Mouse (Mus musculus) cerebellum, adult 2 months (tissue): ENCODE data around the gene Tdrd6. TPM values are rescaled to one million over a fixed set of nuclear protein-coding genes. Genes with fewer than 3 reads are reported as not detected.

ENCODE experiments used
- DNase-seq, 2 experiments: peaks; one replicate each; pipeline ENCODE4 v3.0.0; 2021
- H3K27ac ChIP-seq: fragments of 200-500 bp; 2 replicates; pipeline ENCODE4 v1.5.1; 2012; ENCODE audit warnings: low read length, control low read depth, inconsistent platforms; ENCODE audit not compliant: insufficient read depth
- H3K27me3 ChIP-seq: fragments of 200-500 bp; 2 replicates; pipeline ENCODE4 v1.6.1; 2012; ENCODE audit warnings: inconsistent platforms, mild to moderate bottlenecking, low read length, moderate library complexity; ENCODE audit not compliant: control insufficient read depth, insufficient read depth
- H3K4me1 ChIP-seq: fragments of 200-500 bp; 2 replicates; pipeline ENCODE4 v1.6.1; 2011; ENCODE audit warnings: low read length; ENCODE audit not compliant: control insufficient read depth, insufficient read depth
- H3K4me3 ChIP-seq: fragments of 200-500 bp; replicated peaks from 2 replicates; pipeline ENCODE3; 2011; ENCODE audit warnings: mild to moderate bottlenecking, low read depth, low read length, control low read depth; ENCODE audit not compliant: insufficient read depth
- CTCF ChIP-seq: fragments of 200-500 bp; IDR thresholded peaks from 2 replicates; pipeline ENCODE4 v1.5.1; 2011; ENCODE audit warnings: low read depth, mild to moderate bottlenecking, control low read depth, low read length, moderate library complexity, borderline replicate concordance; ENCODE audit not compliant: insufficient read depth
- POLR2A ChIP-seq: fragments of 200-500 bp; IDR thresholded peaks from 2 replicates; pipeline ENCODE4 v1.6.1; 2011; ENCODE audit warnings: low read length, control low read depth, borderline replicate concordance; ENCODE audit not compliant: insufficient read depth
- WGBS: fragments of 180-500 bp; shearing (Covaris S2); methylation state at CpG from one replicate; pipeline ENCODE4 v1.1.7; 2018; 5-methylcytosine and 5-hydroxymethylcytosine counted together
- polyA plus RNA-seq: library from polyadenylated mRNA; depleted of rRNA; stranded (reverse); fragments of >200 nt; gene quantifications from 2 replicates; pipeline ENCODE4 v1.2.3, GENCODE M21; 2012; rRNA removed

The Tdrd6 gene
- polyA plus RNA-seq: 1.6 and 1.9 TPM in 2 replicates

GRCm38 (mm10) chr17:43629496-43630426, at the start of gene Tdrd6:
Gene Tdrd6 (minus strand): TSS chr17:43630299.
- Histone ChIP-seq H3K27me3 (peaks cover 3% of the 10 kb centered on the region; the same call in 1 of the 2 replicates), H3K27ac (no peak within 1 kb of the TSS), H3K4me1 (no peaks in the 10 kb centered on the region; the same call in 1 of the 2 replicates), H3K4me3 (peak within 1 kb of the TSS; percentile 13)
- 2% methylated on average over 83 of the region's 83 CpGs for WGBS
- TF ChIP-seq POLR2A (no peak), CTCF (no peak)
- DNase-seq: peak; percentile 6 to 13

DNA sequence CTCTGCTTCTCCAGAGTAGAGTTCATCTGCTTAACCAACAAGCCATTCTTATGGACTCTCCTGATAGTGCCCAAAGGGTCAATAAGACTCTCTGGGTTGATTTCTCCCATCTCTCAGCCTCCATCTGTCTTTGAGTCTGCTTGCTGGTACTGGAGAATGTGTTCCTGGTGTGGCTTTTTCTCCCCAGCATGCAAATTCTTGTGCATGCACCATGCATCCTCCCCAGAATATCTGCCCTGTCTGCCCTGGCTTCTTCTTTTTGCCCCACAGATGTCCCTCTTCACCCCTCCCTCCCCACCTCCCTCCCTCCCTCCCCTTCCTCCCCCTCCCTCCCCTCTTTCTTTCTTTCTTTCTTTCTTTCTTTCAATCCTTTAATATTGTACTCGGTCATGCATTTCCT, 47.2 kb upstream of the Tdrd6 start:
- no peak for DNase-seq
- Histone ChIP-seq H3K4me1 (no peaks in the 10 kb centered on the region), H3K27me3 (no peaks in the 10 kb centered on the region), H3K27ac (no peak overlapping the region), H3K4me3 (no peak overlapping the region)
- TF ChIP-seq POLR2A (no peak), CTCF (no peak)
- 29% methylated on average over 1 of the region's 1 CpGs for WGBS

DNA sequence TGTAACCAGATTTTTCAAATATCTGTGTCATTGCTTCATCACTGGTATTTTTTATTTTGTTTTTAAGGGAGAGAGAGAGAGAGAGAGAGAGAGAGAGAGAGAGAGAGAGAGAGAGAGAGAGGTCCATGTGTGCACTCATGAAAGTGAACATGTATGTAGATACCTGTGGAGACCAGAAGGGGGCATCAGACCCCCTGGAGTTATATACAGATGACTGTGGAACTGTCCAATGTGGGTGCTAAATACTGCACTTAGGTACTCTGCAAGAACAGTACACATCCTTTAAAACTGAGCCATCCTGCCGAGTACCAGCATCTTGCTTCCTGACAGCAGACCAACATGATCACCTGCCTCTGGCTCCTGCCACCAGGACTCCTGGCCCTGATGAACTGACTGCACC, 46.1 kb upstream of the Tdrd6 start:
- Histone ChIP-seq H3K4me3 (no peak overlapping the region), H3K27me3 (no peaks in the 10 kb centered on the region), H3K27ac (no peak overlapping the region), H3K4me1 (no peaks in the 10 kb centered on the region)
- 85% methylated on average over 1 of the region's 1 CpGs for WGBS
- no peak for TF ChIP-seq CTCF
- TF ChIP-seq POLR2A: no peak
- no peak for DNase-seq

DNA sequence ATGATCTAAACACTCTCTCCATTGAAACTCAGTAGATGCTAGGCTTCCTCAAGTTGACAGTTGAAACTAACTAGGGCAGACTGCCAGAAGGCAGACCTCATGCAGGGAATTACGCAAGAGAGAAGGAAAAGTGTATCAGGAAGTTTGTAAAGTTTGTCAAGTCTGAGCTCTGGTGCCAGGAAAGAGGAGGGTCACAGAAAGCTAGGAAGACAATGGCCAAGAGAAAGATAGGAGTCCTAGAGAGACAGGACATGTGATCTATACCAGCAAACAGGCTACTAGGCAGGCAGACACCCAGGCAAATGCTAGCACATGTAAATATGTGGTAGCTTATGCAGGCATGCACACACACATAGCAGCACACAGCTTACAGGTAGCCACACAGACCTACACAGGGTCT, 45.1 kb upstream of the Tdrd6 start:
- DNase-seq: no peak
- no peaks in the 10 kb centered on the region for H3K4me1 ChIP-seq
- H3K27ac ChIP-seq: no peak overlapping the region
- 62% methylated on average over 1 of the region's 1 CpGs for WGBS
- no peak overlapping the region for H3K4me3 ChIP-seq
- TF ChIP-seq CTCF (no peak), POLR2A (no peak)
- no peaks in the 10 kb centered on the region for H3K27me3 ChIP-seq

DNA sequence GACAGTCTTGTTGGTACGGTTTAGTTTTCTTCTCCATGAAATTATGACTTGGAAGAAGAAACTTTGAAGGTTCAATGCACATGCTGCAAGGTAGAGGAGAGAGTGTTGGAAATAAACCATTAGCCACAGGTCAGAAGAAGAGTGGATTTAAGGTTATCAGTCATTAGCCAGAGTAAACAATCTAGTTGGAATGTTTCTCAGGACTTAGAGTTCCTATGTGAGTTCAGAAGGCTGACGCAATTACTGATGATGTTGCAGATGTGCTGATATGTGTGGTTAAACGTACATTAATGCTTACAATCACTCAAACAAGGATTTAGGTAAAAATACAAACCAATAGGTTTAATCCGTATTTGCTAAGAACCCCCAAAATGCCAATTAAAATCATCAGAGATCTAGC, 41.8 kb upstream of the Tdrd6 start:
- no peak for DNase-seq
- H3K4me1 ChIP-seq: no peaks in the 10 kb centered on the region
- no peak overlapping the region for H3K27ac ChIP-seq
- WGBS: 97% methylated on average over 4 of the region's 4 CpGs
- H3K27me3 ChIP-seq: no peaks in the 10 kb centered on the region
- no peak overlapping the region for H3K4me3 ChIP-seq
- TF ChIP-seq POLR2A (no peak), CTCF (no peak)

DNA sequence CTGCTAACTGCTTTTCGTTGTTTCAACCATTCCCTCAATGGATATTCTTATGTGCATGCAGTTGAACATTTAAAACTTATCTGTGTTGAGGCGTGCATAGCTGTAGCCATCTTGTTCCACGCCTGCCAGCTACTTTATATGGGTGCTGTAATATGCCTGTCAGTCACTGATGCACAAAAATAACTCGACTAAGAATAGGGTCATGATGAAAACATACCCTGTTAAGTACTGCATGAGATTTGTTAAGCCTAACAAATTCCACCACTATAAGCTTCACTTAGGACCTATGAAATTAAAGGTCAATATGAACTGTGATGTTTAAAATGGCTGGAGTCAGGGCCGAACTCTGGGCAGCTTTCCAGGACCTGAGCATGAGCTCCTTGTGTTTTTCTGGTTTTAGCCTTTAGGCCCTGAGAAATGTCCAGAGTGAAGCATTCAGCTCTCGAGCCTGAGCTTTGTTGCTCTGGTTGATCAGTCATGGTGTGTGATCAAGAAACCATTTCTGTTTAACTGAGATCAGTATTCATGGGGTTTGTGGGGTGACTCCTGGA, 39.1 kb upstream of the Tdrd6 start:
- TF ChIP-seq POLR2A: no peak
- no peak for TF ChIP-seq CTCF
- Histone ChIP-seq H3K27ac (no peak overlapping the region), H3K4me1 (no peaks in the 10 kb centered on the region; the same call in 1 of the 2 replicates), H3K4me3 (no peak overlapping the region), H3K27me3 (no peaks in the 10 kb centered on the region)
- DNase-seq: no peak
- WGBS: 48% methylated on average over 6 of the region's 6 CpGs

DNA sequence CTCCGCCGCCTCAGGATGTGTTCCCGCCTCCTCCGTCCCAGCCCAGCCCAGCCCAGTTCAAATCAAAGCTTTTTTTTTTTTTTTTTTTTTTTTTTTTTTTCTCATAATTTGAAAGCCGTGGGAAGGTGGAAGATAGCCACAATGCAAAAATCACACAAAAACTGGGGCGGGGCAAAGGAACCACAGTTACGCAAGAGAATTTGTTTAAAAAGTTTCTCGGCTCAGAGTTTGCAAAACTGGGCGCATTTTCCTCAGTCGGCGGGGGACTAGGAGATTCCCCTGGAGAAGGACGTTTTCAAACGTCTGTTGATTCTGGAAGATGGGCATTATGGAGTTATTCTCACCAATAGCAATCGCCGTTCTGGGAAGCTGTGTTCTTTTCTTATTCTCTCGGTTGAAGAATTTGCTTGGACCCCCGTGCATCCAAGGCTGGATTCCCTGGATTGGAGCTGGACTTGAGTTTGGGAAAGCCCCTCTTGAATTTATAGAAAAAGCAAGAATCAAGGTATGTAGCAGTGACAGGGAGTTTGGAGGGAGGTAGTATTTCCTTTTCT, 37.3 kb upstream of the Tdrd6 start, which contains the start of gene Cyp39a1:
Cyp39a1 (plus strand) TSS at position 136 of the 554 bp plus-strand sequence.
- under 1% methylated on average over 17 of the region's 17 CpGs for WGBS

More for the DNA sequence above, 37.3 kb upstream of the Tdrd6 start, which contains the start of gene Cyp39a1:
- no peaks in the 10 kb centered on the region for H3K27me3 ChIP-seq
- peak within 1 kb of the TSS; percentile 30 for H3K27ac ChIP-seq
- no peak for TF ChIP-seq CTCF
- TF ChIP-seq POLR2A: no peak
- H3K4me3 ChIP-seq: peak within 1 kb of the TSS; percentile 96
- DNase-seq: no peak
- H3K4me1 ChIP-seq: no peaks in the 10 kb centered on the region; the same call in 1 of the 2 replicates
